Mouse (Mus musculus): ENCODE measurements at regions not wholly inside any gene's neighbourhood (a gene's known extent, or its start where the extent isn't known, plus 50 kb on each side); places are given as distances from the start of the nearest gene placed in this dataset.

GRCm38 (mm10) chr15:36375549-36375885 is 632.1 kb downstream of the Zfp706 start:
- H3K27me3 ChIP-seq, result peaks cover 18% of the 10 kb centered on the region
- no peak for ATAC-seq (ENCODE audit: low FRiP score, low read depth)
- H3K4me3 ChIP-seq, result peak overlapping the region; percentile 46
- no peak overlapping the region for H3K9ac ChIP-seq
- 5% methylated on average over 1 of the region's 1 CpGs for WGBS
- H3K27ac ChIP-seq, result no peak overlapping the region
- peak overlapping the region; percentile 77 for H3K4me2 ChIP-seq (replicated peaks)
- H3K36me3 ChIP-seq, result no peaks in the 10 kb centered on the region
- peaks cover 24% of the 10 kb centered on the region for H3K4me1 ChIP-seq
- no peaks in the 10 kb centered on the region for H3K9me3 ChIP-seq

DNA sequence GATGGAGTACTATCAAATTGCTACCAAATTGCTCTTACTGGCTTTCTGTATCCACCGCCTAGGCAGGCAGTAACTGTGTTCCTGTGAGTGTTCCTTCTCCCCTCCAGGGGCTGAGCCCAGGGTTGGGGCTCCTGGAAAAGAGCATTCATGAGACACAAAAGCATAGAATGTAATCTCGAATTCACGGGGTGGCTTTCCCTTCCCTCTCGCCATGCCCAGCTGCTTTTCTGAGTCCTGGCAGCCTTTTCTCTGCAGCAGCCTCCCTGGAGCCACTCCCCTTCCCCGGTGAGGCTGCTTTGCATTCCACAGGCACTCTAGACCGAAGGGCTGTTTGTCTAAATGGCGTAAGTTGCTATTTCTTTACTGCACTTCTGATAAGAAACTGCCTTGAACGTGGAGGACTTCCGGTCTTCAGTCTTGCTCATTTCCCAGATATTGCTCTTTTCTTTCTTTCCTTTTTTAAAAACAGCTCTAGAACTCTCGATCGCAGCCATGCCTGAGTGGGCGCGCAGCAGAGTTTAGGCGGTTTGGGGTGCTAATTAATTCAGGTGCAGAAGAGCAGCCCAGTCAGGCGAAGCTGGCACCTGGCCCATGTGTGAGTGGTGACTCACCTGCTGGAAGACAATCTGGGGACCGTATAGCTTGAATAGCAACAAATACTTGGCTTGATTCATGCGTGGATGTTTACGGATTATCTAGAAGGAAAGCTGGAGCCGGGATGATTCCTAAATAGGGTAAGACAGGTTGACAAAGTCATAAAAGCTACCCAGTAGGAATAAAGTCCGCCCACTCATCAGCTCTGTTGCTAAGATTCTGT is 632.6 kb downstream of the Zfp706 start:
- Histone ChIP-seq H3K4me2 (replicated peaks) (peak overlapping the region; percentile 77), H3K36me3 (no peaks in the 10 kb centered on the region), H3K9me3 (no peaks in the 10 kb centered on the region), H3K4me3 (peak overlapping the region; percentile 46), H3K4me1 (peaks cover 24% of the 10 kb centered on the region), H3K9ac (peak overlapping the region; percentile 53), H3K27ac (peak overlapping the region; percentile 17; the same call in 1 of the 2 replicates), H3K27me3 (peaks cover 13% of the 10 kb centered on the region; the same call in 1 of the 2 replicates)
- ATAC-seq (ENCODE audit: low FRiP score, low read depth), result peak; percentile 70; the same call in 1 of the 2 replicates
- WGBS, result 3% methylated on average over 20 of the region's 20 CpGs

- Histone ChIP-seq H3K27me3 (peaks cover 10% of the 10 kb centered on the region; the same call in 1 of the 2 replicates), H3K36me3 (no peaks in the 10 kb centered on the region), H3K4me1 (peaks cover 24% of the 10 kb centered on the region), H3K4me2 (replicated peaks) (peak overlapping the region; percentile 77), H3K4me3 (peak overlapping the region; percentile 46), H3K27ac (peak overlapping the region; percentile 48; the same call in 1 of the 2 replicates), H3K9ac (peak overlapping the region; percentile 53), H3K9me3 (no peaks in the 10 kb centered on the region)
- WGBS, result 7% methylated on average over 11 of the region's 11 CpGs
- ATAC-seq (ENCODE audit: low FRiP score, low read depth), result peak; percentile 64; the same call in 1 of the 2 replicates
These were observed 633.5 kb downstream of the Zfp706 start for GRCm38 (mm10) chr15:36373900-36374611.

DNA sequence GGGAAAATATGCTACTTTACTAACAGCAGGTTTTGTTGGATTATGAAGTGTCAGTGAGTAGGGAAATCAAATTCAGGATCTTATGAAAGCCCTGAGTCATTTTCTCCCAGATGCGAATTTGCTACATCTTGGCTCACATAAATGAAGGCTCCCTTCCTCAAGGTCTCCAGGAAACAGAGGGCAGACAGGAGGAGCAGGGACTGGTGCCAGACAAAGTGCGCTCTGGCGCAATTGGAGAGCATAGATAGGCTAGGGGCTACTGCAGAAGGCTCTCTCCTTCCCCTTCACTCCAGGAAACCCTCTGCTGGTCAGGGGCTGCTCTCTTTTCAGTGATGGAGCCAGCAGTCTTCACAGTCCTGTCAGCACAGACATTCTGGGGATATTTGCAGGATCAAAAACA is 634.1 kb downstream of the Zfp706 start:
- no peaks in the 10 kb centered on the region for H3K9me3 ChIP-seq
- no peak for ATAC-seq (ENCODE audit: low FRiP score, low read depth)
- no peaks in the 10 kb centered on the region for H3K36me3 ChIP-seq
- no peak overlapping the region for H3K4me3 ChIP-seq
- H3K4me2 ChIP-seq (replicated peaks), result peak overlapping the region; percentile 77; the same call in 1 of the 2 replicates
- peaks cover 24% of the 10 kb centered on the region for H3K4me1 ChIP-seq
- H3K27me3 ChIP-seq, result peaks cover 10% of the 10 kb centered on the region; the same call in 1 of the 2 replicates
- WGBS, result 39% methylated on average over 3 of the region's 3 CpGs
- no peak overlapping the region for H3K27ac ChIP-seq
- H3K9ac ChIP-seq, result no peak overlapping the region

DNA sequence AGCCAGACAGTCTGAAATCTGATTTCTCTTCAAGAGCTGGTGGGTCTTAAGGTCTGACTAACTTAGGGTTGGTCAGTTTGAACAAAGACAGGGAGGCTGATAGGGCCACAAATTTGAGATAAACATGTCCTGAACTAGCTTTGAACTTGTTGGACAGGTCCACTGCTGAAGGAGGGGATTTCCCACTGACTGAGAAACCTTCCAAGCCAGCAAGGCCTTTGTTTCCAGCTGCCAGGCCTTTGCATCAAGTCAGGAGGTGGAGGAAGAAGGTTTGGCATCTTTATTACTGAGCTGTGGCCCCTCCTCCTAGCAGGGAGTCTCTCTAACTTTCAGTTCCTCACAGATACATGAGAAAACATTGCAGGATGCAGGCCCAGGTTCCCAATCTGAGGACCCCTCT is 636.2 kb downstream of the Zfp706 start:
- Histone ChIP-seq H3K36me3 (no peaks in the 10 kb centered on the region), H3K9ac (no peak overlapping the region), H3K4me1 (peaks cover 24% of the 10 kb centered on the region), H3K4me3 (no peak overlapping the region), H3K27ac (no peak overlapping the region), H3K9me3 (no peaks in the 10 kb centered on the region), H3K27me3 (0 out of 2 replicates have a peak, but pooled peaks cover 10% of the 10 kb centered on the region), H3K4me2 (replicated peaks) (no peak overlapping the region)
- ATAC-seq (ENCODE audit: low FRiP score, low read depth), result no peak

- Histone ChIP-seq H3K27me3 (0 out of 2 replicates have a peak, but pooled peaks cover 10% of the 10 kb centered on the region), H3K4me2 (replicated peaks) (no peak overlapping the region), H3K4me1 (peaks cover 24% of the 10 kb centered on the region), H3K9me3 (no peaks in the 10 kb centered on the region), H3K4me3 (no peak overlapping the region), H3K27ac (no peak overlapping the region), H3K36me3 (no peaks in the 10 kb centered on the region), H3K9ac (no peak overlapping the region)
- WGBS, result 77% methylated on average over 4 of the region's 4 CpGs
- no peak for ATAC-seq (ENCODE audit: low FRiP score, low read depth)
These were observed 636.7 kb downstream of the Zfp706 start for GRCm38 (mm10) chr15:36370906-36371305.

DNA sequence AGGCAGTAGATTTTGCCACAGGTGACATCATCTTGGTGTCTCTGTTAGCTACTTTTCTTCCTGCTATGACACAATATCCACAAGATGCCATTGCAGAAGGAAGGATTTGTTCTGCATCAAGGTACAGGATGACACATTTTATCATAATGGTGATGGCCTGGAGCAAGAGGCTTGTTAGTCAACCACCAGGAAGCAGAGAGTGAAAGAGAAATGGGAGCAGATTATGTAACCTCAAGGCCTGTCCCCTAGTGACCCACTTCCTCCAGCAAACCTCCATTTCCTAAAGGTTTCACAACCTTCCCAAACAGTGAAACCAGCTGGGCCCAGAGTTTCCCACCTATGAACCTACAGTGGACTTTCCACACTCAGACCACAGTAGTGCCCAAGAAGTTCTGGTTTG is 640.3 kb downstream of the Zfp706 start:
- H3K36me3 ChIP-seq, result no peaks in the 10 kb centered on the region
- H3K9ac ChIP-seq, result no peak overlapping the region
- H3K4me1 ChIP-seq, result no peaks in the 10 kb centered on the region
- H3K27ac ChIP-seq, result no peak overlapping the region
- H3K4me2 ChIP-seq (replicated peaks), result no peak overlapping the region
- no peaks in the 10 kb centered on the region for H3K27me3 ChIP-seq
- H3K9me3 ChIP-seq, result no peaks in the 10 kb centered on the region
- no peak overlapping the region for H3K4me3 ChIP-seq
- ATAC-seq (ENCODE audit: low FRiP score, low read depth), result no peak

DNA sequence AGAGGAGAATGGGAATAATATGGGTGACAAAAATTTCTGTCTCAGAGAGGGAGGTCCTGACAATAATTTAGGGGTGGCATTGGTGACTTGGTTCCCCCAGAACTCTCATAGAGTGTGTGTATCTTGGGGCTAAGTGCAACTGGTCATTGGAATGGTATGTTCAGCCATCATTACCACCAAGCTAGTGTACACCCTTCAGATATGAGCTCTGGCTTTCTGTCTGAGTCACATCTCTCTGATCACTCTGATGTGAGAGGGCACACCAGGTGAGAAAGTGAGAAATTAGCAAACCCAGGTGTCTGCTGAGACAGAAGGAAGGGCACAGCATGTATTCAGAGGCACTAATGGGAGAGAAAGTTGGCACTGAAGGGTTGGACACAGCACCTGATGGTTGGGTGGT is 642.8 kb downstream of the Zfp706 start:
- no peak overlapping the region for H3K4me2 ChIP-seq (replicated peaks)
- no peak overlapping the region for H3K9ac ChIP-seq
- H3K9me3 ChIP-seq, result no peaks in the 10 kb centered on the region
- no peaks in the 10 kb centered on the region for H3K36me3 ChIP-seq
- ATAC-seq (ENCODE audit: low FRiP score, low read depth), result no peak
- no peak overlapping the region for H3K27ac ChIP-seq
- H3K4me3 ChIP-seq, result no peak overlapping the region
- H3K4me1 ChIP-seq, result 0 out of 2 replicates have a peak, but pooled peaks cover 5% of the 10 kb centered on the region
- no peaks in the 10 kb centered on the region for H3K27me3 ChIP-seq

DNA sequence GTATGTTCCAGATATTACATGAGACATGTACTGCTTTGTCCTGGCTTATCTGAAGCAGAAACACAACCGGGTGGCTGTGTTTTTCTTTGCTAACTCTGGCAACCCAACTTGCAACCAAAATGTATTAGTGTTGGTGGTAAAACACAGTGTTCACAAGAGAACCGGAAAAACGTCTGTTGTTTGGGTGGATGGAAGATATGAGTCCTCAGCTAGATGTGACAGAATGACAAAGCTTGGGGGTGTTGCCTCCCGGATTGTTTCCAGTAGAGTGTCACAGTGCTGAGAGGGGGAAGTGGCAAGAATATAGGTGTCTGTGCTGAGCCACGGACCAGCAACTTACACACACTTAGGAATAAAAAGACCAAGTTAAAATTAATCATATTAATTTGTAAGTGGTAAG is 643.5 kb downstream of the Zfp706 start:
- Histone ChIP-seq H3K4me2 (replicated peaks) (no peak overlapping the region), H3K9ac (no peak overlapping the region), H3K27me3 (no peaks in the 10 kb centered on the region), H3K4me3 (no peak overlapping the region), H3K27ac (no peak overlapping the region), H3K4me1 (0 out of 2 replicates have a peak, but pooled peaks cover 5% of the 10 kb centered on the region), H3K36me3 (no peaks in the 10 kb centered on the region), H3K9me3 (no peaks in the 10 kb centered on the region)
- ATAC-seq (ENCODE audit: low FRiP score, low read depth), result no peak
- 81% methylated on average over 5 of the region's 5 CpGs for WGBS

GRCm38 (mm10) chr15:36362911-36363565 is 644.5 kb downstream of the Zfp706 start:
- H3K36me3 ChIP-seq, result no peaks in the 10 kb centered on the region
- no peak for ATAC-seq (ENCODE audit: low FRiP score, low read depth)
- no peak overlapping the region for H3K27ac ChIP-seq
- WGBS, result 61% methylated on average over 4 of the region's 4 CpGs
- H3K4me3 ChIP-seq, result no peak overlapping the region
- H3K9me3 ChIP-seq, result no peaks in the 10 kb centered on the region
- H3K4me1 ChIP-seq, result 0 out of 2 replicates have a peak, but pooled peaks cover 5% of the 10 kb centered on the region
- no peak overlapping the region for H3K4me2 ChIP-seq (replicated peaks)
- no peaks in the 10 kb centered on the region for H3K27me3 ChIP-seq
- H3K9ac ChIP-seq, result no peak overlapping the region

- no peak overlapping the region for H3K4me2 ChIP-seq (replicated peaks)
- 60% methylated on average over 7 of the region's 7 CpGs for WGBS
- H3K9ac ChIP-seq, result no peak overlapping the region
- H3K36me3 ChIP-seq, result no peaks in the 10 kb centered on the region
- no peak for ATAC-seq (ENCODE audit: low FRiP score, low read depth)
- H3K4me1 ChIP-seq, result 0 out of 2 replicates have a peak, but pooled peaks cover 5% of the 10 kb centered on the region
- H3K27ac ChIP-seq, result no peak overlapping the region
- no peak overlapping the region for H3K4me3 ChIP-seq
- H3K27me3 ChIP-seq, result no peaks in the 10 kb centered on the region
- no peaks in the 10 kb centered on the region for H3K9me3 ChIP-seq
These were observed 645.9 kb downstream of the Zfp706 start for GRCm38 (mm10) chr15:36361522-36362148.

Measured in limb, embryonic 13.5 days (tissue).